Mouse (Mus musculus) midbrain, embryonic 11.5 days (tissue): ENCODE data around the gene Cdc34b. TPM values are rescaled to one million over a fixed set of nuclear protein-coding genes. Genes with fewer than 3 reads are reported as not detected.

Experiments
- polyA plus RNA-seq: library from polyadenylated mRNA; unstranded; fragments of >200 nt; fragmentation: Nextera tagmentation; extraction: Ambion mirVana; gene quantifications from 2 replicates; pipeline ENCODE4 v1.2.1, GENCODE M21; 2014

The Cdc34b gene
- polyA plus RNA-seq, 1 experiment from 2014 or later, result not detected

Other genes starting within 250 kb of the Cdc34b start
- gene Epn3, start 241.8 kb upstream of the Cdc34b start, polyA plus RNA-seq, result 0.27 and 0.50 TPM in 2 replicates
- gene Mycbpap, start 220.0 kb upstream of the Cdc34b start, polyA plus RNA-seq, result 3.7 and 4.1 TPM in 2 replicates
- gene Rsad1, start 192.5 kb upstream of the Cdc34b start, polyA plus RNA-seq, result 3.7 and 3.9 TPM in 2 replicates
- gene Chad, start 176.7 kb upstream of the Cdc34b start, polyA plus RNA-seq, result 0.20 and 0.30 TPM in 2 replicates
- 4.9 TPM in 2 replicates for gene Acsf2, start 139.9 kb upstream of the Cdc34b start, polyA plus RNA-seq
- 183 and 199 TPM in 2 replicates for gene Lrrc59, start 112.0 kb upstream of the Cdc34b start, polyA plus RNA-seq
- gene Mrpl27, start 88.0 kb upstream of the Cdc34b start, polyA plus RNA-seq, result 125 and 129 TPM in 2 replicates
- 46.8 and 47.7 TPM in 2 replicates for gene Eme1, start 87.8 kb upstream of the Cdc34b start, polyA plus RNA-seq
- 8.2 and 12.0 TPM in 2 replicates for gene Xylt2, start 64.3 kb upstream of the Cdc34b start, polyA plus RNA-seq
- gene Gm11541, start 37.3 kb upstream of the Cdc34b start, polyA plus RNA-seq, result not detected in 2 replicates
- not detected in 2 replicates for gene Tmem92, start 40.9 kb downstream of the Cdc34b start, polyA plus RNA-seq
- 128 and 136 TPM in 2 replicates for gene Col1a1, start 194.4 kb downstream of the Cdc34b start, polyA plus RNA-seq
- not detected in 2 replicates for gene Hils1, start 225.8 kb downstream of the Cdc34b start, polyA plus RNA-seq
- not detected in 2 replicates for gene Sgca, start 234.5 kb downstream of the Cdc34b start, polyA plus RNA-seq
- gene Ppp1r9b, start 249.3 kb downstream of the Cdc34b start, polyA plus RNA-seq, result 10.5 and 12.4 TPM in 2 replicates